Mouse (Mus musculus) forebrain, embryonic 16.5 days (tissue): ENCODE data around the gene Ankrd6. TPM values are rescaled to one million over a fixed set of nuclear protein-coding genes. Genes with fewer than 3 reads are reported as not detected.
A peak's percentile ranks its signal among the peaks of the same experiment; 100 is the strongest.

Experiments
- ATAC-seq: fragments of 200-750 bp; cut with Nextera tagmentation; 2 replicates; pipeline ENCODE4 v1.8.0; 2017; ENCODE audit warnings: mild to moderate bottlenecking, moderate library complexity
- H3K27ac ChIP-seq: fragments of 300-500 bp; sonication (generic); 2 replicates; pipeline ENCODE4 v1.5.1; 2014; ENCODE audit warnings: low read length, control low read depth
- H3K27me3 ChIP-seq: fragments of 300-500 bp; sonication (generic); replicated peaks from 2 replicates; pipeline ENCODE4 v1.6.1; 2014; ENCODE audit warnings: low read length; ENCODE audit not compliant: control insufficient read depth, insufficient read depth
- H3K36me3 ChIP-seq: fragments of 300-500 bp; sonication (generic); 2 replicates; pipeline ENCODE4 v1.6.1; 2014; ENCODE audit not compliant: control insufficient read depth, insufficient read depth
- H3K4me1 ChIP-seq: fragments of 300-500 bp; sonication (generic); replicated peaks from 2 replicates; pipeline ENCODE4 v1.6.1; 2014; ENCODE audit warnings: low read length; ENCODE audit not compliant: control insufficient read depth, insufficient read depth
- H3K4me2 ChIP-seq: fragments of 300-500 bp; sonication (generic); 2 replicates; pipeline ENCODE4 v1.6.1; 2014; ENCODE audit warnings: mild to moderate bottlenecking, low read length, control low read depth
- H3K4me3 ChIP-seq: fragments of 300-500 bp; sonication (generic); replicated peaks from 2 replicates; pipeline ENCODE4 v1.5.1; 2014; ENCODE audit warnings: mild to moderate bottlenecking, low read length, control low read depth
- H3K9ac ChIP-seq: fragments of 300-500 bp; sonication (generic); replicated peaks from 2 replicates; pipeline ENCODE4 v1.6.1; 2014; ENCODE audit warnings: low read depth, low read length, control low read depth
- H3K9me3 ChIP-seq: fragments of 300-500 bp; sonication (generic); 2 replicates; pipeline ENCODE4 v1.6.1; 2016; ENCODE audit warnings: low read length; ENCODE audit not compliant: control insufficient read depth
- WGBS: fragments of 180-500 bp; shearing (Covaris S2); extraction: QIAGEN DNeasy Blood & Tissue Kit; methylation state at CpG from one replicate; pipeline ENCODE4 v1.1.7; 2014; 5-methylcytosine and 5-hydroxymethylcytosine counted together
- polyA plus RNA-seq: library from polyadenylated mRNA; unstranded; fragments of >200 nt; fragmentation: Nextera tagmentation; extraction: Ambion mirVana; gene quantifications from 2 replicates; pipeline ENCODE4 v1.2.1, GENCODE M21; 2015

Ankrd6 gene
- polyA plus RNA-seq, result 37.0 and 40.1 TPM in 2 replicates

GRCm38 (mm10) chr4:32950356-32951034, at the start of gene Ankrd6:
Gene Ankrd6, minus strand, starts transcription at chr4:32950841.
- Histone ChIP-seq H3K9me3 (no peaks in the 10 kb centered on the region), H3K4me1 (peaks cover 20% of the 10 kb centered on the region), H3K27ac (no peak within 1 kb of the TSS), H3K9ac (peak within 1 kb of the TSS; percentile 78), H3K36me3 (no peaks in the 10 kb centered on the region), H3K4me2 (peak within 1 kb of the TSS; percentile 95), H3K27me3 (peaks cover 4% of the 10 kb centered on the region; the same call in 1 of the 2 replicates), H3K4me3 (peak within 1 kb of the TSS; percentile 87)
- WGBS, result under 1% methylated on average over 60 of the region's 66 CpGs
- peak; percentile 93 for ATAC-seq

- H3K9ac ChIP-seq, result no peak overlapping the region
- no peak overlapping the region for H3K27ac ChIP-seq
- H3K9me3 ChIP-seq, result no peaks in the 10 kb centered on the region
- H3K4me2 ChIP-seq, result no peak overlapping the region
- no peaks in the 10 kb centered on the region for H3K27me3 ChIP-seq
- WGBS, result 97% methylated on average over 8 of the region's 8 CpGs
- H3K4me3 ChIP-seq, result no peak overlapping the region
- ATAC-seq, result no peak
- no peaks in the 10 kb centered on the region for H3K36me3 ChIP-seq
- no peaks in the 10 kb centered on the region for H3K4me1 ChIP-seq
Observed at GRCm38 (mm10) chr4:32998996-32999395, 48.4 kb upstream of the Ankrd6 start.

- 87% methylated on average over 5 of the region's 5 CpGs for WGBS
- Histone ChIP-seq H3K4me1 (no peaks in the 10 kb centered on the region), H3K27me3 (no peaks in the 10 kb centered on the region), H3K27ac (no peak overlapping the region), H3K4me3 (no peak overlapping the region), H3K36me3 (no peaks in the 10 kb centered on the region), H3K9ac (no peak overlapping the region), H3K9me3 (no peaks in the 10 kb centered on the region), H3K4me2 (no peak overlapping the region)
- ATAC-seq, result no peak
Observed at GRCm38 (mm10) chr4:32997571-32997970, 46.9 kb upstream of the Ankrd6 start.

- no peak for ATAC-seq
- H3K27ac ChIP-seq, result no peak overlapping the region
- H3K4me1 ChIP-seq, result no peaks in the 10 kb centered on the region
- 98% methylated on average over 5 of the region's 5 CpGs for WGBS
- H3K9ac ChIP-seq, result no peak overlapping the region
- no peak overlapping the region for H3K4me3 ChIP-seq
- no peak overlapping the region for H3K4me2 ChIP-seq
- H3K27me3 ChIP-seq, result no peaks in the 10 kb centered on the region
- H3K36me3 ChIP-seq, result no peaks in the 10 kb centered on the region
- no peaks in the 10 kb centered on the region for H3K9me3 ChIP-seq
Observed at GRCm38 (mm10) chr4:32996083-32996482, 45.4 kb upstream of the Ankrd6 start.

- no peak overlapping the region for H3K4me3 ChIP-seq
- H3K9me3 ChIP-seq, result no peaks in the 10 kb centered on the region
- H3K36me3 ChIP-seq, result no peaks in the 10 kb centered on the region
- no peaks in the 10 kb centered on the region for H3K27me3 ChIP-seq
- H3K27ac ChIP-seq, result no peak overlapping the region
- no peak for ATAC-seq
- no peak overlapping the region for H3K9ac ChIP-seq
- no peaks in the 10 kb centered on the region for H3K4me1 ChIP-seq
- no peak overlapping the region for H3K4me2 ChIP-seq
- 73% methylated on average over 3 of the region's 3 CpGs for WGBS
Observed at GRCm38 (mm10) chr4:32994168-32994567, 43.5 kb upstream of the Ankrd6 start.

GRCm38 (mm10) chr4:32989346-32989745, 38.7 kb upstream of the Ankrd6 start:
- peaks cover 18% of the 10 kb centered on the region for H3K4me1 ChIP-seq
- no peaks in the 10 kb centered on the region for H3K27me3 ChIP-seq
- H3K36me3 ChIP-seq, result no peaks in the 10 kb centered on the region
- 83% methylated on average over 2 of the region's 2 CpGs for WGBS
- no peak overlapping the region for H3K4me2 ChIP-seq
- ATAC-seq, result no peak
- no peak overlapping the region for H3K4me3 ChIP-seq
- no peaks in the 10 kb centered on the region for H3K9me3 ChIP-seq
- H3K27ac ChIP-seq, result no peak overlapping the region
- H3K9ac ChIP-seq, result no peak overlapping the region

DNA sequence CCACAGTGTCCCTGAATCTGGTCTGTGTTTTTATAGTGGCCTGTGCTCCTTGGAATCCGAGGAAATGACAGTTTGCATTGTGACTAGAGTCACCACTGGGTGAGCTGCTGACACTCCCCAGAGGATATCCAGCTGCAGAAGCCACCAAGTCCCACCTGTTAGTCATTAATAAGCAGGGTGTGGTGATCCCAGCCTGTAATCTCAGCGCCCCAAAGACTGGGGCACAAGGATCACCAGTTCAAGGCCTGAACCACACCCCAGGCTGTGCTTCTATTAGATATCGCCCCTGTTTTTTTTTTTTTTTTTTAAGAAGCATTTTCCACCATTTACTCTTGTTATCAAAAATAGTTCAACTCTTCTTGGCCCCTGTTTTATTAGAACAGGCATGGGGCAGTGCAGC, 36.4 kb upstream of the Ankrd6 start:
- H3K4me1 ChIP-seq, result peaks cover 28% of the 10 kb centered on the region
- no peak for ATAC-seq
- H3K27me3 ChIP-seq, result no peaks in the 10 kb centered on the region
- H3K36me3 ChIP-seq, result no peaks in the 10 kb centered on the region
- H3K4me2 ChIP-seq, result no peak overlapping the region
- 83% methylated on average over 3 of the region's 3 CpGs for WGBS
- H3K9ac ChIP-seq, result no peak overlapping the region
- no peaks in the 10 kb centered on the region for H3K9me3 ChIP-seq
- H3K27ac ChIP-seq, result no peak overlapping the region
- no peak overlapping the region for H3K4me3 ChIP-seq

DNA sequence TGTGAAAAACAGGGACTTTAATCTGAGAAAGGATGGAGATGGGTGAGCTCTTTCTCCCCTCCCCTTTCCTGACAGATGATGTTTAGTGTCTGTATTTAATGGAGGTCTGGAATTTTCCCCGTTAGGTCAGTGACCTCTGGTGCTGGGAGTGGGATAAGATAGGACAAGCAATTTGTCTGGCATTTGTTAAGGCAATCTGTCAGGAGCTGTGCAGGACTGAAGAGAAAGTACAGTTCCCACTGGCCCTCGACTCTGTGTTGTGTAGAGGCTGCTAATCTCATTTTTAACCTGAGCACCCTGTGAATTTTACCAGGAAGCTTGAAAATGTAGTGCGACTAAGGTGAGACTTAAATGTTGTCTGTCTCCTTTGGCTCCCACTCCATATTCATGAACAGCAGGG, 35.0 kb upstream of the Ankrd6 start:
- Histone ChIP-seq H3K4me3 (no peak overlapping the region), H3K27me3 (0 out of 2 replicates have a peak, but pooled peaks cover 3% of the 10 kb centered on the region), H3K9me3 (no peaks in the 10 kb centered on the region), H3K36me3 (no peaks in the 10 kb centered on the region), H3K4me1 (peaks cover 30% of the 10 kb centered on the region), H3K9ac (no peak overlapping the region), H3K4me2 (no peak overlapping the region), H3K27ac (no peak overlapping the region)
- WGBS, result 8% methylated on average over 3 of the region's 3 CpGs
- ATAC-seq, result no peak

GRCm38 (mm10) chr4:32984801-32985675, 34.4 kb upstream of the Ankrd6 start:
- no peaks in the 10 kb centered on the region for H3K36me3 ChIP-seq
- peaks cover 30% of the 10 kb centered on the region for H3K4me1 ChIP-seq
- H3K9ac ChIP-seq, result peak overlapping the region; percentile 45
- H3K4me2 ChIP-seq, result peak overlapping the region; percentile 91
- H3K27me3 ChIP-seq, result 0 out of 2 replicates have a peak, but pooled peaks cover 3% of the 10 kb centered on the region
- ATAC-seq, result no peak
- no peaks in the 10 kb centered on the region for H3K9me3 ChIP-seq
- no peak overlapping the region for H3K27ac ChIP-seq
- peak overlapping the region; percentile 69 for H3K4me3 ChIP-seq
- 8% methylated on average over 13 of the region's 13 CpGs for WGBS
